Mouse (Mus musculus) yolk sac, embryonic 10.5 days (tissue): Measurements from ENCODE around the gene Fgfr2.
A peak's percentile ranks its signal among the peaks of the same experiment; 100 is the strongest.

Source experiments
- DNase-seq: peaks from one replicate; pipeline ENCODE4 v3.0.0-alpha.2; 2017; ENCODE audit warnings: low spot score

Fgfr2 gene

DNA sequence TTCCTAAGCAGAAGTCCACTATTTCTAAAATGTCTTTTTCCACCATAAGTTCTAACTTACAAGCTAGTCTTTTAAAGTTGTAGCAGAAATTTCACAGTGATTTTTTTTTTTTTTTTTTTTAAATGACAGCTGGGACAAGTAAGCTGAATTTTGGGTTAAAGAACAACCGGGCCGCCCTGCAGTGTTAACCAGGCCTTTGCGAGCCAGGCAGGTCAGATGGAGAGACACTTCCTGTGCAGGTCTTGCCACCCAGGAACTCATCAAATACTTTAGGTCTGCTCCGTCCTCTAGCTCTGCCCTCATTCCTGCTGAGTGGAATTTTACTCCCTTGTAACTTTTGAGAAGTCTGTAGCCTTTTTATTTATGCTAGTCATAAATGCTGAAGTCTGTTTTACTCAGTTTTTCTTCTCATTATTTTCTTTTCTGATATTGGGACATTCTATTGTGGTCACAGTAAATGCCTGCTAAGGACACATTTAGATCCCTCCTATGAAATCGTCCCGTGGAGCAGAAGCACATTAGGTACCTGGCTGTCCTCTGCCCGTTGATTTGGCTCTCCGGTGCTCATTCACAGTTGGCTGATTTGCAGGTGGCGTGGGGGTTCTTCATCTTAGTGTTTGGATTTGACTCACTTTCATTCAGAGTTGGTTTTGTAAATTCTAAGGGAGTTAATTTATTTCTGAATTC lies 2228.1 kb downstream of the Fgfr2 start:
- no peak for DNase-seq

DNA sequence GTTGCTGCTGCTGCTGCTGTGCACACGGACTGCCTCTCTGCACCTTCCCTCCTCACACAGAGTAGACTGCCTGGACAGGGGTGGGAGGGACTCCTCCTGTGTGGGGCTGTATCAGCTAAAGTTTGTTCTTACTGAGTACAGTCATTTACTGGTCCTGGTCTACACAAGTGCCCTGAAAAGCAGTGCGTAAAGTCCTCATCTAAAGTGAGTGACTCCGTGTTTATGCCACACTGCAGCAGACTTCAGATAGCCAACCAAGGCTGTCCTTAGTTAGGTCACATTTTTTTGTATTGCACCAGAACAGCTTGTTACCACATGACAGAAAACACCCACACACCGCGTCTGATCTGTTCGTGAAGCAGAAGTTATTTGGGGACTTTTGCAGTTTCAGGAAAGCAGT lies 2230.2 kb downstream of the Fgfr2 start:
- DNase-seq = no peak

DNA sequence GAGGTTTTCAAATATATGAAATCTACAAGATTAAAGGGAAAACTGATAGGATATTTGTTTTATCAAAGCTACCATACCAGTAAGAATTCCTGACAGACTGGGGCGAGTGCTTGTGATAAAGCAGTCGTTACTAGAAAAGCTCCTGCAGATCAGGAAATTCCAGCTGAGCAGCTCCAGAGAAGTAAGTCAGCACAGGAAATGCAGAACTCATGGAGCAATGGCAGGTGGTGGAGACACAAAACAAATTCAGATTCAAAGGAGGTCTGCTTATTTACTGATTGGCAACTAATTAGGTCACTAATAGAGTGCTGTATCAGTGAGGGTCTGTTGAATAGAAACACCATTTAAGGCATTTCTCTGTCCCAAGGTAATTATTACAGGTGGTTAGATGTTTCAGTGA lies 2232.3 kb downstream of the Fgfr2 start:
- DNase-seq = no peak

DNA sequence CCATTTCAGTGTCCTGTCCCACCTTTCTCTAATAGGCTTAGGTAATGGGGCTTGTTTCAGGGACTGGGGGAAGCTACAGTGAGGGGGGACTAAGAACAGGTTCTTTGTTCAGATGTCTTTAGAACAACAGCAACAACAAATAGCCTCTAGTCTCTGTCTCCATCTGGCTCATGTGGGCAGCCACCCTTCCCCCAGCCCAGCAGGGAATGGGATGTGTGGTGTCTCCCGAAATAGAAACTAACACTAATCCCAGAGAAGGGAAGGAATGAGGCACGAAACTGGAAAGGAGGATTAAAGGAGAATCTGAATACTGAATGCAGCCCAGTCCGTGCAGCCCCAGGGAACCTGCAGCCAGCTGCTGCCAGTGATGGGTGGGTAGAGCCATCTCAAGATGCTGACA lies 2235.2 kb downstream of the Fgfr2 start:
- no peak for DNase-seq

DNA sequence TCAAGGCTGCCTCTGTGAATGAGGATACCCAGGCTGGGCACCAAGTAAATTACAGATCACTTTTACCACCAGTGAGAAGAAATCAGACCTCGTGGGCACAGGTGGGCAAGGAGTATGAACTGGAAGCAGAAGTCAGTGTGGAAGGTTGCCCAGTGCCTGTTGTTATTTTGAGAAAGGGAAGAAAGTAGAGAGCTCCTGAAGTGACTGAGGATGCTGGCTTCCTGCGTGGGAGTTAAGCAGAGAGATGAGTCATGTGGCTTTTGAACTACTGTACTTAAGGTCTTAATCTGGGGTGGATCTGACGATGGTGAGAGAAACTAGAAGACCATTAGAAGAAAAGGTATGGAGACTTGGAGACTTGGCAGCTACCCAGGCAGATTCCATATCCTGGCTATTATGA lies 2236.9 kb downstream of the Fgfr2 start:
- DNase-seq = no peak

DNA sequence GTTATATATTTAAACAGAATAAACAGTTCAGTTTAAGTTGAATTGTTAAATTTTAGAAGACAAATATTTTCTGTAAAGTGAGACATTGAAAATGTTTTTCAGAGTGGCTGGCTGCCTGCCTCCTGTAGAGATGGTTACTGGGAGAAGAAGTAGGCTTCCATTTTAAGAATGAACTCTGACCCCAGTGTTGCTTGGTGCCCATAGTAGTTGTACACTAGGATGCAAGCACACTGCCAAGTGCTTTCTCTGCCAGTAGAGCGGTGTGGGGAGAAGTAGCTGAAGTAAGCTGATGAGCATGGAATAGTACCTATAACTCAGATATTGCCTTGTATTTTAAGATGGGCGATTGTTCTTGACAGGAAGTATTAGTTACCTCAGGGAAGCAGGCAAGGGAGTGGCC lies 2239.0 kb downstream of the Fgfr2 start:
- no peak for DNase-seq

DNA sequence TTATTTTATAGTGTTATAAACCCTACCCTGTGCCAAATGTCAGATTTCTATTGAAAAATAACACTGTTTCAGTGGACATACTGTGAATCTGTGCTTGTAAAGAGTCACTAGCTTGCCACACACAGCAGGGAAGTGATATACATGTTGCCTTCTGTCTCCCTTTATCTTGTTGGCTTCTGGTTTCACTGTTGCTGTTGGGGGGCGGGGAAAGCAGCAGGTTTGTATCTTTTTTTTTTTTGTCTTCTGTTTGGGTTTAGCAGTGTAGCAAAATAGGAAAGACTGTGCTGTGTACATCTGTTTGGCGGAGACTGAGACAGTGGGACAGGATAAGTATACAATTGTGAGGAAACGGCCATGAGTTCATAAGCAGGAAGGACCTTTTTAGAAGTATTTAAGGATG lies 2255.9 kb downstream of the Fgfr2 start:
- DNase-seq = no peak

DNA sequence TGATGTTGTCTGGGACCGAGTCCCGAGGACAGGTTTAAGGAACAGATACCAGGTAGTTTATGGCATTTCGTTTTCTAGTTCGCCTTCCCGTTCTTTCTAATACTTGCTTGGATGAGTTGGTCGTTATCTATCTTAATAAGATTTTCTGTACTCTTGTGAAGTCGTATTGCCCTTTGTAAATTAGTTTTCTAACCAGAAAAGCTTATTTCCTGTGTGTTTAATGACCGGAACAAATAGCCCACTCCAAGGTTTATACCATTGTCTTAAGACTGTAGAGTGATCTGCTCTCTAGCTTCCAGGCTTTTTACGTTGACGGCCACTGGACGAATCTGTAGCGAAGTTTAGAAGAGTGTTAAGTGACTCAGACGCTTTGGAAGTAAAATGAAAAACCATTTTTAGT lies 2256.5 kb downstream of the Fgfr2 start:
- no peak for DNase-seq

DNA sequence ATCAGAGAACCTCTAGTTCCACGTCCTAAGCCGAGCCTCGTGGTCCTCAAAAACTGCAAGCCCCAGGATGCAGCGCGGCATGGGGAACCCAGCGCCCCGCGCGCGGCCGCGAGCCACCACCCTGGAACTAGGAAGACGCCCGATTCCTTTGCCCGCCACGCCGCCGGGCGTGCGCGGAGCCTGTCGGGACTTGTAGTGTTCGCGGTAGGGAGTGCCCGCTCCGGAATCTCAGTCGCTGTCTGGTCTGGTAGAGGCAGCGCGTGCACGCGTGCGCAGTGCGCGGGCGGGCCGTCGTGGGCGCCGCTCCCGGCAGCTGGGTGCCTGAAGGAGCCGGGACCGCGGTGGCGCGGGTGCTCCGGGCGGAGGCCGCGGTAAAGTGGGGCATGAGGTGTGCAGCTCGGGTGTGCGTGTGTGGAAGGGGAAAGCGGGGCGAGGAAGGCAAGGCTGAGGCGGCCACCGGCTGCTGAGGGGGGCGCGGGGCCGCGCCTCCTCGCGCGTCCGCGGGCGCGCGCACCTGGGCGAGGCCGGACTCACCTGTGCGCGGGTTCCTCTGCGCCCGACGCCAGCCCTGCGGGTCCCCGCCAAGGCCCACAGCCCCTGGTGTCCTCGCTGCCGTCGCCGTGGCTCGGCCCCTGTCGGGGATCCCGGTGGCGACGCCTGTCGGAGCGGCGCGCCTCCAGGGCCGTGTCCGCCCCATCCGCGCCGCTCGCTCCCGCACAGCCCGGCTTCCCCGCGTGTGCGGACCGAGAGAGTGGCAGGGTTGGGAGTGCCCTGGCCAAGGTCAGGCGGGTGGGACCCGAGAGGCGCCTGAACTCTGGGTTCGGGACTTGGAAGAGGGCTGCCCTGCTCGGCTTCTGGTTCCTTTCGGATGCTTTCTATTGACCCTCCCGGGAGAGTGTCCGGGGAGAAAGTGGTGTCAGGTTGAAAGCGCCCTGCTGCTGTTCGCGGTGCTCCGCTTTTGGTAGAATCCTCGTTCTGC lies 2257.2 kb downstream of the Fgfr2 start, which contains the start of gene Plekha1:
Gene Plekha1, plus strand, starts transcription at position 144 of the 979 bp plus-strand sequence.
- DNase-seq = peak; percentile 98

DNA sequence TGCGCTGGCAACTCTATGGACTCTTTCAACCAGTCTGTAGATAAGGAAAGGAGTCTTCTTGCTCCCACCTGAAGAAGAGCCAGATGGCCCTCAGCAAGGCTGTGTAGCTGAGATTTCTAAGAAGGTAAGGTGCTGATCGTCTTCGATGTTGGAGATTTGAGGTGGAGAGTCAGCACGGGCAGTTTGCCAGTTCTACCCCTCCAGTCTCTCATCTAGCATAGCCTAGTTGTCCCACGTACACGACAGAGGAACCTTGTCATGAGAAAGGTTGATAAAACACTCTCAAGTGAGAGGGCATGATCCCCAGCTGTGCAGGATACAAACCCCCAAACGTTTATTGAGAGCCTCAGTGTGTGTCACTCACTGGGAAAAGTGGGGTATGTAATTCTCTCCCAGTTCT lies 2258.4 kb downstream of the Fgfr2 start:
- no peak for DNase-seq

DNA sequence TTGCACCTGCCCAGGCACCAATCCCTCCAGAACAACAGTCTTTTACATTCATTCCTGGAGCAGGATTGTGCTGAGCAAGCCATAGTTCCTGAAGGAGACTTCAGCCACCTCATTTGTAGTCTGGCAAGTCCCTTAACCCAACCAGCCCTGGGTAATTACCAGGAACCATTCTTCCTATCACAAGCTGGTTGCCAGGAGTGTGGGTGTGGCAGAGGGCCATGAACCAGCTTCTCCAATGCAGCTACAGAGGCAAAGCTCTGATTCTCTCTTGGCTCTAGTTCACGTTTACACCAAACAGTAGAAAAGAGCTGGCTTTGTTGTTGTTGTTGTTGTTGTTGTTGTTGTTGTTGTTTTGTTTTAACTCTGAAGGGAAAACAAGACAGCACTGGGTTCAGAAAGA lies 2260.6 kb downstream of the Fgfr2 start:
- DNase-seq = no peak

DNA sequence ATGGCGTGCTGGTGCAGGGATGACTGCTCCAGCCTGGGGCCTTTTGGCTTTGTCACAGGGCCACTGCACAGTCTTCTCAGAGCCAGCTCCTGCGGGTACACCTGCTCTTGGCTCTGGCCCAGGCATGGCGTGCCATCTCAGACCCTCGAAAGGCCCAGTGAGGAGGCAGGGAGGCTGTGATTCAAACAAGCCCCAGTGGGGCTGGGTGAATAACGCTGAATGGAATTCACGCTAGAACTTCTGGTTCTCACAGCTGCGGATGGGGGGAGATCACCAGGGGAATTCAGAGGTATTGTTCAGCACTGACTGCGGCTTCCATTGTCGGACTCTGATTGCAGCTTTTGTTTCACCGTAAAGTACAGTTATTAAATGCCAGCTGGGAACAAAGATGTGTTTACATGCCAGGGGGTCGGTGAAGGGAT lies 2262.4 kb downstream of the Fgfr2 start:
- no peak for DNase-seq

DNA sequence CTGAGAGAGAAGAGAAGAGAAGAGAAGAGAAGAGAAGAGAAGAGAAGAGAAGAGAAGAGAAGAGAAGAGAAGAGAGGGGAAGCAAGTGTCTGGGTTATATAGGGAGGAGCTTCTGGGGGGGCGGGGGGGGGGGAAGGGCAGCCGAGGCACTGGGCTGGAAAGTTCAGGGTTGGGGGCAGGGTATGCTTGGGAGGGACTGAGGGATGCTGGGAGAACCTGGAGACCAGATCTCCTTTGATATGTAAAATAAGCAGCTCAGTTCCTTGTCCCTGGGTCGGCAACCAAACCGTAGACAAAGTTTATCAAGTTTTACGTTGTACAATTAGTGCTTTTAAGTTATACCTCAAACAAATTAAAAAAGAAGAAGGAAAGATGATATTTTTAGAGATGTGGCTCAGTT lies 2263.2 kb downstream of the Fgfr2 start:
- no peak for DNase-seq

DNA sequence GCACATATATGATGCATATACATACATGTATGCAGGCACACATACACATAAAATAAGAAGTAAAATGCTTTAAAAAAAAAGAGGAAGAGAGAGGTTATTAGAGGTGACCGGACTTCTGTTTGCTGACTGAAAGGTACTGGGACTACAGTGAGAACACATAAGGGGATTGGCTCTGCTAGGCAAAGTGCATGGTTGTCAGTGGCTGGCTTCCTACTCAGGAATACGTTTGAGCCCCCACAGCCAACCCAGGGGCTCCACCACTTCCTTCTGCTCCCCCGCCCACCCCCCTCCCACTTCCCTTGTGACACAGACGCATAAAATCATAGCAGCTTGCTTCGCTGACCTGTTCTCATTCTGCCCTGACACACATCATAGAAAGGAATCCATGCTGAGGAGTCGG lies 2265.2 kb downstream of the Fgfr2 start:
- DNase-seq = no peak

DNA sequence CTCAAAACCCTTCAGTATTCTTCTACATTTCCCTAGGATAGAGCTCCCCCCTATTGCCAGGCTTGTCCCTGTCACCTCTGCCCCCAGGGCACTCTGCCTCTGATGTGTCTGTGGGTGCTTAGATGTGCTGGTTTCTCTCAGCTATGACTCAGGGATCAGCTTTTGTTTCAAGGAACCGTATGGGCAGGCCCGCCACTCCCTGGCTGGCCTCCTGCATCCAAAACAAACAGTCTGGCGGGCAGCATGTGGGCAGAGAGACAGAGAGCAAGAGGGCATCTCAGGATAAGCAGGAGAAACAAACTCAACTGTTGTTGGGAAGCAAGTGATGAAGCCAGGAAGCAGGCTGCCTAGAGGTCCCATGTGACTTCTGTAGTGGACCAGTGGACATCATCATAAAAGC lies 2267.5 kb downstream of the Fgfr2 start:
- DNase-seq = no peak

DNA sequence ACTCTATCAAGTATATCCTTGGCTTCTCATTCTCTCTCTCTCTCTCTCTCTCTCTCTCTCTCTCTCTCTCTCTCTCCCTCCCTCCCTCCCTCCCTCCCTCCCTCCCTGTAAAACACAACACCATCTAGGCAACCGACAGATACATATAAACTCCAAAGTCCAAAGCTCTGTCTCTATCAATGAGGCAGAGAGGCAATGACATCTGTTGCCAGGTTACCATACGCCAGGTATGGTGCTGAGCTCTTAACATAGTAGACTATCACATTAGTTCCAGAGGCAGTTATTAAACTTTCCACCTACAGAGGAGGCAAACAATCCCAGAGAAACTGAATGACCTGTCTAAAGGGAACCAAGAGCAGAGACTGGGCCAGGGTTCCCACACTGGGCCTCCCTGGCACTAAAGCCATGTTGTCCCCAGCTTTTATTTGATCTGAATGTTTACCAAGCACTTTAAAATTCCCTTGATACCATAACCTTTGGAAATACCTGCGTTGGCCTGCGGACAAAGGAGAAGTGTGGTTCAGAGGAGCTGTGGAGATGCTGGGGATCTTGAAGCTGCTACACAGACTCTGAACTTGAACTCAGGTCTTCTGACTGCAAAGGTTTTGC lies 2268.4 kb downstream of the Fgfr2 start:
- no peak for DNase-seq

DNA sequence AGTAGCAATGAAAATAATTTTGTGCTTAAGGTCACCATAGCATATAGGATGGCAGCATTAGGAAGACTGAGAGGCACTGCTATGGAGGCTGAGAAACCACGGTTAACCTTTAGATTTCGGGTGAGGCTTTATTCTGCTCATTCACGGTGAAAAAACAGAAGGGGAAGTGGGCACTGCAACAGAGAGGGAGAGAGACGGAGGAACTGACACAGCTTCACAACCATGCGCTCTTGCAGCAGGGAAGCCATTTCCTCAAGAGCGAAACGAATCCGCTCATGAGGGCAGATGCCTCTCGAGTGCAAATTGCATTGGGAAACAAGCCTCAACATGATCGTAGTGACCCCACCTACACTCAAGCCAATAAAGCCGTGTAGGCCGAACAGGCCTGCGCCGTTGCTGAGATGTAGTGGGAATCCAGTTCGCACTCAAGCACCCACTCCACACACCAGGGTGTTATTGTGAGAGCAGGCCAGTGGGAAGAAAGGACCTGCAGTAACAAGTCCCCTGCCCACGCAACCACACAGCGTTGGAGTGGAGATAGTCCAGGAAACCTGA lies 2275.9 kb downstream of the Fgfr2 start:
- DNase-seq = no peak

DNA sequence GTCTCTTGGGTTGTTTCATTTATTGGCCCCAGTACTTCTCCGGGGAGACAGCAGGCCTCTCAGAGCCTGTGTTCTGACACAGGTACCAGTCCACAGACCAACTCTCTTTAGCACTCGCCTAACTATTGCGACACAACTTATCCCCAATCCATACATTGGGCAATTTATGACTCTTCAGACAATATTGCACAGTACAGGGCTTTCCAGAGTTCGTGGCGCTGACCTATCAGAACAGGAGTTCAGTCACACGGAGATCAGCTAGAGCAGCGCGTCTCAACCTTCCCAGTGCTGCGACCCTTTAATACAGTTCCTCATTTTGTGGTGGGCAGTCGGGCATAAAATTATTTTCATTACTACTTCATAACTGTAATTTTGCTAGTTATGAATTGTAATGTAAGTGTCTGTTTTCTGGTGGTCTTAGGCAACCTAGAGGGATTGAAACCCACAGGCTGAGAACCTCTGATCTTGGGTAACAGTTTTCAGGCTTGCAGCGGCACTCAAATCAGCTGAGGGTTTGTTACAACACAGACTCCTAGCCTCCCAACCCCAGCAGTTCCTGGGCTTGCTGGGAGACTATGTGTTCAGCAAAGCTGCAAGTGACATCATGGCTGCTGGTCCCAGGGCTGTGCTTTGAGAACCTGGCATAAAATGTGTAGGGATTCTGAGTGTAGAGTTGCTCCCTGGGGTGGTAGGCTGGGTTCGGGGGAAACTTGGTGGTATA lies 2283.6 kb downstream of the Fgfr2 start:
- no peak for DNase-seq

DNA sequence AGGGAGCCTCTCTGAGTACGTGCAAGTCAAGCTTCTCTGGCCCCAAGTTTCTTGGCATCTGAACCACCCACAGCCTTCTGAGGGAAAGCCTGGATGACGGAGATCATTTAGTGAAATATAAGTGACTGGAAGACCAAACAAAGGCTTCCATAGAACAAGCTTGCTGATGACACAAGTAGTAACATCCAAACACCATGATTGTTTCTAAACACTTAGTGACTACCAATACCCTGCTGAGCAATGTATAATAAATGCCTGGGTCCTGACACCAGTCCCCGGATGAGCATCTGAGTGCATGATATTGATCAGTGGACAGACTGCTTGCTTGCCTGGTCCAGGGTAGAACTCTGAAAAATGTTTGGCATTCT lies 2284.5 kb downstream of the Fgfr2 start:
- DNase-seq = no peak

DNA sequence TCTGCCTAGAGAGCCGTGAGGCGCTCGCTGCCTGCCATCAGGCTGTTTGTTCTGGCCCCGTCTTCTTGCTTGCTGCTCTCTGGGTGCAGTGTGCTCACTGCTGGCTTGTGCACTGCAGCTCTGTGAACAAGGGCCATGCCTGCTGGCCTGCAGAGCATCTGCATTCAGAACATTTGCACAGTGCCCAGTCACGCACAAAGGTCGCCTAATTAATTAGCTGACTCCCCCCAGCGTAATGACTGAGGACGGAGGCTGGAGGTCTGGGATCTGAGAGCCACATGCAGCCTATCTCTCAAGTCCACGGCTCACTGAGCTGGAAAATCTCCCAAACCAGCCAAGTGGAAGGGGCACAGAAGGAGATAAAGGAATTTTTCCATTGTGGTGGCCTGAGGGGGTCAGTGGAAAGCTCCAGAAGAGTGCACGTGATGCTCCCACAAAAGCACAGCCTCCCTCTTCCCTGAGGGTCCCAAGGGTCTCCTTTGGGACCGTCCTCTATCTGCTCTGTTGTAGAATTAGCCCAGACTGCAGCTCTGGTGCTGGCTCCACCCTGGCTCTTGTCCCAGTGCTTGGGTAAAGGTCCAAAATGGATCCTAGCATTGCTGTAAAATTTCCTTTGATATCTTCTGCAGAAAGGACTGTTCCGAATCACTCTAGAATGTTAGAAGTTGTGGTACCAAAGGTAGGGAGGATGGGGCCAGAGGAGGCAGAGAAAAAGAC lies 2285.1 kb downstream of the Fgfr2 start:
- DNase-seq = no peak

DNA sequence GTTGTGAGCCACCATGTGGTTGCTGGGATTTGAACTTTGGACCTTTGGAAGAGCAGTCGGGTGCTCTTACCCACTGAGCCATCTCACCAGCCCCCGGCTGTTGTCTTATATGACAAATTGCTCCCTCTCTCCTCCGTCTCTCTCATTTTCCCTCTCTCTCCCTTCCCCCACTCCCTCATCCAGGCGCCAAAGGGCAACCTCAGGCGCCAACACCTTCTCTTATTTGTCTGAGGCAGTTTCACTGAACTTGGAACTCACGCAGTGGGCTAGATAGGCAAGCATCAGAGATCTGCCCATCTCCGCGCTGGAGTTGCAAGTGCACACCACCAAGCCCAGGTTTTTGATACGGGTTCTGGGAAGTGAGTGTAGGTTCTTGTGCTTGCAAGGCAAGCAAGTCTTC lies 2287.1 kb downstream of the Fgfr2 start:
- peak; percentile 37 for DNase-seq
